Mouse (Mus musculus) CH12.LX (cell line): ENCODE results near the gene Dmd.

Experiments used
- CTCF ChIP-seq, 2 experiments: IDR thresholded peaks in 1 of 2; conservative IDR thresholded peaks in 1 of 2; 2 replicates each; pipeline ENCODE4 v1.5.1; 2011 to 2012; ENCODE audit warnings: low read depth in 2 of 2, low read length in 2 of 2, improper control_type of control experiment in 1 of 2, inconsistent platforms in 1 of 2, mild to moderate bottlenecking in 1 of 2, moderate library complexity in 1 of 2
- E2F4 ChIP-seq: IDR thresholded peaks from 2 replicates; pipeline ENCODE4 v1.6.1; 2011; ENCODE audit warnings: low read depth, low read length, improper control_type of control experiment; ENCODE audit not compliant: insufficient replicate concordance
- EP300 ChIP-seq: IDR thresholded peaks from 2 replicates; pipeline ENCODE4 v1.6.1; 2011; ENCODE audit warnings: low read length, improper control_type of control experiment
- ETS1 ChIP-seq: conservative IDR thresholded peaks from 2 replicates; pipeline ENCODE4 v1.6.1; 2012; ENCODE audit warnings: low read depth, mild to moderate bottlenecking, inconsistent platforms, low read length, improper control_type of control experiment, moderate library complexity
- GABPA ChIP-seq: IDR thresholded peaks from 2 replicates; pipeline ENCODE4 v1.6.1; 2012; ENCODE audit warnings: low read depth, low read length, improper control_type of control experiment, inconsistent platforms; ENCODE audit not compliant: insufficient replicate concordance
- MAX ChIP-seq: IDR thresholded peaks from 2 replicates; pipeline ENCODE4 v1.6.1; 2011; ENCODE audit warnings: low read length, improper control_type of control experiment
- POLR2A ChIP-seq: IDR thresholded peaks from 2 replicates; pipeline ENCODE4 v1.6.1; 2011; ENCODE audit warnings: low read depth, mild to moderate bottlenecking, improper control_type of control experiment, low read length
- USF1 ChIP-seq: IDR thresholded peaks from 2 replicates; pipeline ENCODE4 v1.6.1; 2014; ENCODE audit warnings: low read depth, mild to moderate bottlenecking, inconsistent platforms, low read length, improper control_type of control experiment
- USF2 ChIP-seq: conservative IDR thresholded peaks from 2 replicates; pipeline ENCODE4 v1.6.1; 2011; ENCODE audit warnings: low read depth, low read length, improper control_type of control experiment
- ZKSCAN1 ChIP-seq: IDR thresholded peaks from 2 replicates; pipeline ENCODE4 v1.6.1; 2012; ENCODE audit warnings: low read depth, inconsistent platforms, low read length, improper control_type of control experiment, borderline replicate concordance
- ZNF384 ChIP-seq: IDR thresholded peaks from 2 replicates; pipeline ENCODE4 v1.6.1; 2012; ENCODE audit warnings: low read depth, low read length, improper control_type of control experiment, inconsistent platforms

GRCm38 (mm10) chrX:84960557-84960956 lies 2011.9 kb downstream of the Dmd start:
- TF ChIP-seq GABPA (no peak), EP300 (no peak), USF2 (no peak), MAX (no peak), CTCF (conservative IDR thresholded peaks at IDR 0.05 in 1 of 2, IDR thresholded peaks at IDR 0.05 in 1 of 2; ENCODE audit: low read depth in 2 of 2, low read length in 2 of 2) (no peak), POLR2A (no peak), USF1 (no peak), ZNF384 (no peak), E2F4 (no peak), ZKSCAN1 (no peak), ETS1 (no peak)
